Mouse (Mus musculus) cortical plate, adult 2 months (tissue): ENCODE measurements around the gene Stub1.

Experiments used
- CTCF ChIP-seq: fragments of 200-500 bp; IDR thresholded peaks from 2 replicates; pipeline ENCODE4 v1.5.1; 2011; ENCODE audit warnings: mild to moderate bottlenecking, control low read depth, low read length; ENCODE audit not compliant: insufficient read depth; ENCODE audit errors: extremely low read depth
- POLR2A ChIP-seq: fragments of 200-500 bp; IDR thresholded peaks from 2 replicates; pipeline ENCODE4 v1.6.1; 2011; ENCODE audit warnings: mild to moderate bottlenecking, low read length, control low read depth; ENCODE audit not compliant: insufficient read depth; ENCODE audit errors: extremely low read depth

GRCm38 (mm10) chr17:25837533-25837932 lies 4.3 kb upstream of the Stub1 start:
- TF ChIP-seq CTCF (no peak), POLR2A (no peak)
